Mouse (Mus musculus) limb, embryonic 13.5 days (tissue): ENCODE measurements at regions not wholly inside any gene's neighbourhood (a gene's known extent, or its start where the extent isn't known, plus 50 kb on each side); places are given as distances from the start of the nearest gene placed in this dataset.

Experiments
- ATAC-seq: fragments of 200-750 bp; cut with Nextera tagmentation; 2 replicates; pipeline ENCODE4 v1.8.0; 2017; ENCODE audit warnings: low read depth, moderate number of reproducible peaks, moderate TSS enrichment; ENCODE audit not compliant: low FRiP score
- H3K27ac ChIP-seq: fragments of 300-500 bp; sonication (generic); 2 replicates; pipeline ENCODE4 v1.5.1; 2015; ENCODE audit warnings: inconsistent platforms, mild to moderate bottlenecking, moderate library complexity
- H3K27me3 ChIP-seq: fragments of 300-500 bp; sonication (generic); 2 replicates; pipeline ENCODE4 v1.6.1; 2015; ENCODE audit warnings: mild to moderate bottlenecking, inconsistent platforms
- H3K36me3 ChIP-seq: fragments of 300-500 bp; sonication (generic); 2 replicates; pipeline ENCODE4 v1.6.1; 2015; ENCODE audit warnings: inconsistent platforms, mild to moderate bottlenecking, moderate library complexity
- H3K4me1 ChIP-seq: fragments of 300-500 bp; sonication (generic); 2 replicates; pipeline ENCODE4 v1.6.1; 2015; ENCODE audit warnings: inconsistent platforms
- H3K4me2 ChIP-seq: fragments of 300-500 bp; sonication (generic); replicated peaks from 2 replicates; pipeline ENCODE4 v1.6.1; 2015; ENCODE audit warnings: inconsistent platforms, mild to moderate bottlenecking, moderate library complexity
- H3K4me3 ChIP-seq: fragments of 300-500 bp; sonication (generic); 2 replicates; pipeline ENCODE4 v1.5.1; 2015; ENCODE audit warnings: moderate library complexity, mild to moderate bottlenecking, inconsistent platforms
- H3K9ac ChIP-seq: fragments of 300-500 bp; sonication (generic); 2 replicates; pipeline ENCODE4 v1.6.1; 2015; ENCODE audit warnings: mild to moderate bottlenecking, inconsistent platforms
- H3K9me3 ChIP-seq: fragments of 300-500 bp; sonication (generic); 2 replicates; pipeline ENCODE4 v1.6.1; 2016; ENCODE audit warnings: inconsistent platforms
- WGBS: fragments of 180-500 bp; shearing (Covaris S2); methylation state at CpG from one replicate; pipeline ENCODE4 v1.1.7; 2015; 5-methylcytosine and 5-hydroxymethylcytosine counted together

DNA sequence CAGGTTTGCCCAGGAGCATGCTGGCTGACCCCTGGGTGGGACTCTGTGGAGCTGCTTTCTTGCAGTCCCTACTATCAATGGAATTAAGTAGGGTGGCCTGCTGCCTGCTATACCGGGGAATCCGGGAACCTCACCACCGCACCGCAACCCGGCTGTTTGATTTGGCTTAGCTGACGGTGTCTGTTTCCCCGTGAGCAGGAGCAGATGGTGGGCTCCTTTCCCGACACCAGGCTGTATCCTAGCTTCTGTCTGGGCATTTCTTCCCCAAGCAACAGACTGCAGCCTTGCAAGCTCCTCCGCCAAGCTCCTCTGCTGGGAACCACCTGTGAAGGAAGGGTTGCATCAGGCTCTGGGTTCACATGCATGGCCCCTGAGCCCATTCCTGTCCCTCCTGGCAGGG, 132.7 kb downstream of the Tmem132e start:
- H3K4me2 ChIP-seq: no peak overlapping the region
- no peak overlapping the region for H3K4me3 ChIP-seq
- no peak overlapping the region for H3K27ac ChIP-seq
- H3K4me1 ChIP-seq: no peaks in the 10 kb centered on the region
- no peak for ATAC-seq
- H3K9me3 ChIP-seq: no peaks in the 10 kb centered on the region
- H3K9ac ChIP-seq: no peak overlapping the region
- 43% methylated on average over 9 of the region's 9 CpGs for WGBS
- no peaks in the 10 kb centered on the region for H3K36me3 ChIP-seq
- H3K27me3 ChIP-seq: peaks cover 67% of the 10 kb centered on the region

DNA sequence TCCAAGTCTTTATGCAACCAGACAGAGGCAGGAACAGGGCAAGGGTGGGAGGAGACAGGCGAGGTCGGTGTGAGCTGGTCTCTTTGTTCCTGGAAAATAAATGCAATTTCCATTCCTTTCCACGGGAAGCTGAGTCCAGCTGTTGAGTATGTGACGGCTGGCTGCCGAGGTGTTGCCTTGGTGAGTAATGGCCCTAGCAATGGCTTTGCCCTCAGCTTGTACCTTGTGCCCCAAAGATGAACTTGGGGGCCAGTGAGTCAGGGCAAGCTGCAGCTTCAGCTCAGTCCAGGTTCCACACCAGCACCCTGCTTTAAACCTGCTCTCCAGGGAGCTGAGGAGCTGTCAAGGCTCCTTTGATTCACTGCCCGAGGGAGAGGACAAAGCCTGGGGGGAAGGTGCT, 130.0 kb downstream of the Tmem132e start:
- WGBS: 7% methylated on average over 6 of the region's 6 CpGs
- H3K9ac ChIP-seq: no peak overlapping the region
- H3K27ac ChIP-seq: no peak overlapping the region
- peaks cover 44% of the 10 kb centered on the region for H3K27me3 ChIP-seq
- no peak overlapping the region for H3K4me3 ChIP-seq
- no peaks in the 10 kb centered on the region for H3K9me3 ChIP-seq
- no peaks in the 10 kb centered on the region for H3K36me3 ChIP-seq
- ATAC-seq: no peak
- no peaks in the 10 kb centered on the region for H3K4me1 ChIP-seq
- no peak overlapping the region for H3K4me2 ChIP-seq

DNA sequence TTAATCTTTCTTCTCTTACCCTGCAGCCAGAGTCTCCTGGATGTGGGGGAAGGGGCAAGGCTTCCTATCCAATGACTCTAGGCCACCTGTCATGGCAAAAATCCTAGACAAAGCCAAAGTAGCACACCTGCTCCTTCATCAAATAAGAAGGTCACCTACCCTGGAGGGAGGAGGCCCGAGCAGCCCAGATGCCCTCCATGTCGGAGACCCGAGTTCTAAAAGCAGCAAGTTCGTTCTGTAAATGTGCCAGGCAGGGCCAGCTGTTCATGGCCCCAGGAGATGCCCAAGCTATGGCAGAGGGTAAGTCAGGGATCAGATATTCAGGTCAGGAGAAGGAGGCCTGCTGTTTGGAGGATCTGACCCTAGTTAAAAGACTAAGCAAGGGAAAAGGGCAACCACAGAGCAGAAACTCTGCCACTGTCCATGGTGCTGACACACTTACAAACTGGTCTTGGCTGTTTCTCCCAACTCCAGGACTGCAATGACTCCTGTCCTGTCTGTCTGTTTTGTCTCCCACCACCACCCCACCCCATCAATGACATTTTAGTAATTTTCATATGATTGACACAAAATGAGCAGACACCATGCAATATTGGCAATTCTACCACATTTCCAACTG, 125.9 kb downstream of the Tmem132e start:
- H3K4me1 ChIP-seq: no peaks in the 10 kb centered on the region
- H3K9ac ChIP-seq: no peak overlapping the region

DNA sequence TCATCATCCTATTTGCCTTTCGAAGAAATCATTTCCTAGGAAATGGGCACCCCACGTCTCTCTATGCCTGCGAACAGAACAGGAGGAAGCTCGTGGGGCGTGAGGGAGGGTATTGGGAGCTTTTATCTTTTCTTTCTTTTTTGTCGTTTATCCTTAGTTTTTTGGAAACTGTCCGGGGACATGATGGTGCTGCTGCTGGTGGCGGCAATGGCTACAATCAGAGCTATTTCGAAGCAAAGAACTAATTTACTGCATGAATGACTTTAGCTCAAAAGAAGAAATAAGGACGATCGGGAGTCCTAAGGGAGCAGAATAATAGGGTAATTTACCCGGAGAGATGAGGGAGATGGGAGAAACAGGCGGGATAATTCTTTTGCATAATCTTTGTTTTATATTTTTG, 119.9 kb downstream of the Tmem132e start:
- 76% methylated on average over 13 of the region's 13 CpGs for WGBS

More for the DNA sequence above, 125.9 kb downstream of the Tmem132e start:
- 90% methylated on average over 4 of the region's 4 CpGs for WGBS
- Histone ChIP-seq H3K27me3 (peaks cover 15% of the 10 kb centered on the region), H3K36me3 (no peaks in the 10 kb centered on the region), H3K4me2 (no peak overlapping the region), H3K4me3 (no peak overlapping the region), H3K9me3 (no peaks in the 10 kb centered on the region), H3K27ac (no peak overlapping the region)
- no peak for ATAC-seq

More for the DNA sequence above, 119.9 kb downstream of the Tmem132e start:
- Histone ChIP-seq H3K27ac (no peak overlapping the region), H3K9me3 (no peaks in the 10 kb centered on the region), H3K36me3 (no peaks in the 10 kb centered on the region), H3K4me1 (no peaks in the 10 kb centered on the region), H3K27me3 (peaks cover 10% of the 10 kb centered on the region), H3K9ac (no peak overlapping the region), H3K4me2 (no peak overlapping the region), H3K4me3 (no peak overlapping the region)
- no peak for ATAC-seq
